Mouse (Mus musculus): ENCODE data around the gene Rexo1.
A peak's percentile ranks its signal among the peaks of the same experiment; 100 is the strongest.

GRCm38 (mm10) chr10:80548428-80549006, 12.8 kb downstream of the Rexo1 start:
- TF ChIP-seq CTCF (IDR thresholded peaks at IDR 0.05; ENCODE audit: low read depth) (peak; percentile 88), EP300 (optimal IDR thresholded peaks at IDR 0.05) (no peak)

Measured in stomach, postnatal 0 days (tissue).